Mouse (Mus musculus) adrenal gland, postnatal 36 days (tissue): ENCODE results near the gene Nedd4. TPM values are rescaled to one million over a fixed set of nuclear protein-coding genes. Genes with fewer than 3 reads are reported as not detected.
"Not testable (repeated sequence)": the region's sequence is repeated elsewhere in the genome, so short reads cannot be mapped to it uniquely, and the experiment has no call there.

Source experiments
- DNase-seq, 2 experiments: peaks; one replicate each; pipeline ENCODE4 v3.0.0; 2021; ENCODE audit warnings: mixed read lengths in 1 of 2
- long read RNA-seq, 2 experiments: library from polyadenylated mRNA; stranded (forward); transcript quantifications; one replicate each; pipeline ENCODE4 v2.0.0; 2021; ENCODE audit warnings: borderline sequencing depth in 2 of 2
- total RNA-seq, 2 experiments: library from RNA; stranded (reverse); gene quantifications; 2 replicates each; pipeline ENCODE4 v1.2.3; 2021

Nedd4 gene
- total RNA-seq, result 100 to 1,000 TPM; 431 to 435 TPM
- long read RNA-seq, experiment 1, full-length matches to known transcripts, result 82 of 141 reads
- long read RNA-seq, experiment 1, partial matches to known transcripts, result 39 of 141 reads
- long read RNA-seq, experiment 1, other reads (novel, unspliced or antisense), result 20 of 141 reads
- long read RNA-seq, experiment 2, full-length matches to known transcripts, result 32 of 47 reads
- long read RNA-seq, experiment 2, partial matches to known transcripts, result 5 of 47 reads
- long read RNA-seq, experiment 2, other reads (novel, unspliced or antisense), result 10 of 47 reads

DNA sequence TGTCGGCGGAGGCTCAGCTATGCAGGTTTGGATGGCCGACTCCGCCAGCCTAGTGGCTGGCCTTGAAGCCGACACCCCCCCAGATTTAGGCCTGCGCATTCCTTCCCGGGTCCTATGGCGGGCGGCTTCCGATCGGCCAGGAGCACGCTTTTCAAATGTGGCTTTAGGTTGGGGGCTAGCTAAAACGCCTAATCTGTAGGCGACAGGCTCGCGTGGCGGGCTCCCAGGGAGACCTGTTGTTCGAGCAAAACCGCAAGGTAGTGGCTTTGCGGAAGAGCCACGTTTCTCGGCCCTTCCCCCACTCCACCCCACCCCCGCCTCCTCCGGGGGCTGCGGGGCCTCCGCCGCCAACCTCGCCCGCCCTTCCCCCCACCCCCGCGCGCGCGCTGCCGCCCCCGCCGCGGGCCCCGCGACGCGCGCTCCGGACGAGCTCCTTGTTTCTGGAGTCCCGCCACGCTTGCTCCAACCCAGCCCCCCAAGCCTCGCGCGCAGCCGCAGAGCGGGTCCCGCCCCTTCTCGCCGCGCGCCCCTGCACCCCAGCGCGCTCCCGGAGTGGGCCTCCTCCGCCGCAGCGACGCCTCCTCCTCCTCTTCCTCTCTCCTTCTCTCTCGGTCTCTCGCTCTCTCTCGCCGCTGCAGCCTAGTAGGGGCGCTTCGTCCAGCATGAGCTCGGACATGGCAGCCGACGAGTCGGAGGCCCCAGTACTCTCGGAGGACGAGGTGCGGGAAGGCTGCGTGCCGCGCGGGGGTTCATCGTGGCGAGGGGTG lies at the start of gene Nedd4:
Gene Nedd4, plus strand, starts transcription at position 452 of the 767 bp plus-strand sequence.
- peak; percentile 98 for DNase-seq

GRCm38 (mm10) chr9:72613884-72614283 lies 48.3 kb upstream of the Nedd4 start:
- peak in 1 of 2 experiments; percentile 25 for DNase-seq

DNA sequence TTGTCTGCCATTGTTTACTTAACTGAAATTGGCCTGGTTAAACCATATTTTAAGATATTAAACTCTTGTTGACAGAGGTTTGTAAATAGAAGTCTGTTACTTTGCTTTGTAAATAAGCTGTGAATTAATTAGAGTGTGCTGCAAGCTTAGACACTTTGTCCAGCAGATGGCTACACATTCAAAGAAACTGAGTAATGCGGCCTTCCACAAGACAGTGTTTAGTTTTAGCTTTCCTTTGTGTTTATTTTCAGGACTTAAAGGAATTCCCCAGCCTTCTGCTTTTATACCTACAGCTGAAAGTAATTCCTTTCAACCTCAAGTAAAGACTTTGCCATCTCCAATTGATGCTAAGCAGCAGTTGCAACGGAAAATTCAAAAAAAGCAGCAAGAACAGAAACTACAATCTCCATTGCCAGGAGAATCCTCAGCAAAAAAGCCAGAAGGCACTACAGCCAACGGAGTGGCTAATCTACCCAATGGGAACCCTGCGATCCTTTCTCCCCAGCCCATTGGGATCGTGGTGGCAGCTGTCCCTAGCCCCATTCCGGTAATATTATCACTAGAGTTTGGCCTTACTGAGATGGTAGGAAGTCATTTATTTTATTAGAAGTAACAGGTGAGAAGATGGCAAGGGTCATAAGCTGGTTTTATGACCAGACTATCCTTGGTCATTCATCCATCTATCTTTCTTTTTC lies 47.2 kb upstream of the Nedd4 start:
- no peak for DNase-seq

- DNase-seq, result no peak
Measured at GRCm38 (mm10) chr9:72618037-72618436, 44.1 kb upstream of the Nedd4 start.

DNA sequence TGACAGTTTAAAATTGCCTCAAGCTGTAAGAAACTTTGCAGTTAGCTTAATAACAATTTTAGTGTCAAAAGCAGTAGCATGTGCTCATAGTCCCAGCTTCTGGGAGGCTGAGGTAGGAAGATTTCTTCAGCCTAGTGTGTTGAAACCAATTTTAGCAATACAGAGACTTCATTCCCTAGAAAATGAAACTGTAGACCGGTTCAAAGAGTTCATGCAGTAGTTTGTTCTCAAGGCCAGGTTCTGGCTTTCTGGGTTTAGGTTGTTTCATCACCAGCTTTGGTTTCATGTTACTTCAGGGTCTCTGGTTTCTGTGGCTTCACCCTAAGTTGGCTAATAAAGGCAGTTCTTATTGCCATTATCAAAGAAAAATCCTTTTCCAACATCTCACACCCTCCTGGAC lies 38.5 kb upstream of the Nedd4 start:
- DNase-seq, result no peak

GRCm38 (mm10) chr9:72627598-72627997 lies 34.5 kb upstream of the Nedd4 start:
- no peak for DNase-seq

- DNase-seq, result peak; percentile 26 to 45
Measured at GRCm38 (mm10) chr9:72628591-72628990, 33.6 kb upstream of the Nedd4 start.

DNA sequence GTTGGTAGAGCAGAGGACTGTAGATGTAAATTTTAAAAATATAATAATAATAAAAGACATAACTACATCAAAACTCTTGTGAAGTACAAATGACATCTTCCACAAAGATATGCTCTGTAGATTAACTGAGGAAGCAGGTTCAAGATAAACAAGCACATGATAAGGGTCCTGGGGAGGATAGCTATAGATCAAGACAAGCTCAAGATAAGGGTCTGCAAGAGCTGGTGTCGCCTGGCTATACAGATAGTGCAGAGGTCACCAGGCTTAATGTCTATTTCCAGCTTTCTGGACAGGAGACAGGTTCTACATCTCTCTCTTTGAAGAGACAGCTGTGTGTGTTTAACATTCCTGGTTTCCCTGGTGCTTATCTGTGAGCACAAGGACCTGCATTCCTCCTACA lies 29.9 kb upstream of the Nedd4 start:
- no peak for DNase-seq

DNA sequence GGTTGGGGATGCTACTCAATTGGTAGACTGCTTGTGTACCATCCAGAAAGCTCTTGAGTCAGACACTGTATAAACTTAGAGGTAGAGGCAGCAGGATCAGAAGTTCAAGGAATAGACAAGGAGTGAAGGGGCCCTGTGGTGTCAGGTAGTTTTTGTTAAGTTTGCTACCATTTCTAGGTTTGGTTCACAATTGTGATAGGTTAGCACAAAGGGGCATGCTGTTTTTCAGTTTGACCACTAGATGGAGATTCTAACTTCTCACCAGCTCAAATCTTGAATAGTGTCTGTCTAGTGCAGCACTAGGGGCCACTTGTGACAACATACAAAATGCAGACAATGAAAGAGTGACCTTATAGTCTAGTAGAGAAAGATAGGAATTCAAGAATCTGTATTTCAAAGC lies 27.0 kb upstream of the Nedd4 start:
- no peak for DNase-seq

DNA sequence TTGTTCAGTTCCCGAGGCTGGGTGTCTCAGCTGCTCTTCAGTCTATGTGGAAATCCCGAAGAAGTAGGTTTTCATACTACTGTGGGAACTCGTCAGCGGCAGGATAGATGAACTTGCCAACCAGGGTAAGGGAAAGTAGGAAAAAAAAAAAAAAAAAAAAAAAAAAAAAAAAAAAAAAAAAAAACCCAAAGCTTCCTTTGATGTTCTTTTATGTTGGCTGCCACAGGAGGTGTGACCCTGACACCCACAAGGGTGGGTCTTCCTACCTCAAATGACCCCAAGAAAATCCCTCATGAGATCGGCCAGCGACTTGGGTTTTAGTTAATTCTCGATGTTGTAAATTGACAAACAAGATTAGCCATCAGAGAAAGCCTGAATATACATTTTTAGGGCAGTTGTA lies 25.6 kb upstream of the Nedd4 start:
- DNase-seq, result no peak

DNA sequence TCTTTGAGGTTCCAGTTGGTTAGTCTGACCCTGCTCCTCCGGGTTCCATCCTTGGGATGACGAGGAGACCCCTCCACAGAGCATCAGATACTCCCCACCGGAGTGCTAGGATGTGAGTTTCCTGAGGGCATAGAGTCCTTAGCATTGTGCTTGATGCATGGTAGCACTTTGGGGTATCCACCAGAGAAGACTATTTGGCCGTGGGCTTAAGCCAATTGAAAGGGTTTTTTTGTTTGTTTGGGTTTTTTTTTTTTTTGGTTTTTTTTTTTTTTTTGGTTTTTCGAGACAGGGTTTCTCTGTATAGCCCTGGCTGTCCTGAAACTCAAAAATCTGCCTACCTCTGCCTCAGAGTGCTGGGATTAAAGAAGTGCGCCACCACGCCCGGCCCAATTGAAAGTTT lies 24.9 kb upstream of the Nedd4 start:
- no peak for DNase-seq

DNA sequence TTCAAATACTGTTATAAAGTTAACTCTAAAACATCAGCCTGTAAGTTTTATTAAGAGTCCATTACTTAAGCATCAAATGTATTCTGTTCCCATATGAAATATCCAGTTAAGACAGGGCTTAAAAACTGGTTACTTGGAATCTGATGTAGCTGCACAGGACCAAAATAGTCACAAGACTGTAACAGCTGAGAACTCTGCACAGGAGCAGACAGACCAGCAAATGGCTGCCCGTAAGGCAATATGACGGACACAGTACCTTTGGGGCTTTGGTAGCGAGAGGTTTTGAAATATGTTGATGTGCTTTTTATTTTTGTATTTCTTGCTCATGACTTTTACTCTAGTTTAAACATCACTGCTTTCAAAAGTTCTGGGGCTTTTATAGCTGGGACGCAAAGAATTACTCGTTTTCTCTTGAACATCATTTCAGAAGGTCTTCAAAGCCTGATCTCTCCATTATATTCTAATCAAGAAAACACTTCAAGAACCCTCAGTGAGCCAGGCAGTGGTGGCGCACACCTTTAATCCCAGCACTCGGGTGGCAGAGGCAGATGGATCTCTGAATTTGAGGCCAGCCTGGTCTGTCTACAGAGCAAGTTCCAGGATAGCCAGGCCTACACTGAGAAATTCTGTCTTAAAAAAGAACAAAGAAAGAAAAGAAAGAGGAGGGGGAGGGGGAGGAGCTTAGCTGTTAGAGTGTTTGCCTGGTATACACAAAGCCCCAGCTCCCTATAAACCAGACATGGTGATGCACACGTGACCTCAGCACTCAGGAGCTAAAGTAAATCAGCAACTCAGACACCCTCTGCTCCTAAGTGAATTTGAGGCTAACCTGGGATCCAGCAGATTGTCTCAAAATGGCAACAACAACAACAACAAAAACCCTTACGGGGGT lies 22.9 kb upstream of the Nedd4 start:
- no peak for DNase-seq

DNA sequence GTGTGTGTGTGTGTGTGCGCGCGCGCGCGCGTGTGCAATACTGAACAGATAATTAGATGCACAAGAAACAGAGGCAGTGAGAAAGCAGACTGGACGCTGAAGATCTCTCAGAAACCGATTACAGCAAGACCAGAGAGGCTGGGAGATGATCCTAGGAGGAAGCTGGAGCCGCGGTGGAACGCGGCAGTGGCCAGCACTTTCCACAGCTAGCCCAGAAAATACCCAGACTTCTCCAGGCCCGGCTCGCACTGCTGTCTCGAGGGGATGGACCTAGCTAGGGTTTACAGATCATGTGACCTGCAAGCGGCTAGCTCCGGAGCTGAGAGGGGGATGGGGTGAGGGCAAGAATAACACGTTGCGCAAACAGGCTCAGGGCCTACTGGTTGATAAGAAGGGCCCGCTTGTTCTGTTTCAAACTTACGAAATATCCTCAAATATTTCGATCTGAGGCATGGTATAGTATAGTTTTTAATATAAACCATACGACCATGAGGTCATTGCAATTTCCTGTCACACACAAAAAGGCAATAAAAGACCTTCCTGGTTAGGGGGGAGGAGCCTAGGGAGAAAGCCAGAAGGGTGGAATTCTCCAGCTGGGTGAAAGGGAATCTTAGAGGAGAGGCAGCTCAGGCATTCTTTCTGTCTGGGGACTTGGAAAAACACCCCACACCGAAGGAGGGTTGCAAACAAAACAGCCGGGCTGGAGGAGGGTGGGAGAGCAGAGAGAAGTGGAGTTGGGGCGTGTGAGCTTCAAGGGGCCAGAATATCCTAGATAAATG lies 22.1 kb upstream of the Nedd4 start:
- DNase-seq, result peak; percentile 89 to 90

DNA sequence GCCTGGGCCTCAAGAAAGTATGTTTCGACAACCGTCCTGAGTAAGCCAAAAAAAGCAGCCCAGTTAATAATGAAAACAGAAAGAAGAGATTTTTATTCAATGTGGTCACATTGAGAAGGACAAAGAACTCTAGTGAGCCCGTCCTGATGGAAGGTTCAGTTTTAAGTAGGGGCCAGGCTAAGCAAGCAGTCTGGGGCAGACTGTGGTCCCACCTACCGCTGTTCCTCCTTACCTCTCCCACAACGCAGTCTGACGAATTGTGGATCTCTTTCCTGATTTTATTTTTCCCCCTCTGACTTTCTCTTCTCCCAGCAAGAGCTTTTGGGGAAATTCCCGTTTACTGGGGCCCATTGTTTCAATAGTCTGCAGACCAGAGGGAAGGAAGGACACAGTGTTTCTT lies 21.5 kb upstream of the Nedd4 start:
- no peak for DNase-seq

DNA sequence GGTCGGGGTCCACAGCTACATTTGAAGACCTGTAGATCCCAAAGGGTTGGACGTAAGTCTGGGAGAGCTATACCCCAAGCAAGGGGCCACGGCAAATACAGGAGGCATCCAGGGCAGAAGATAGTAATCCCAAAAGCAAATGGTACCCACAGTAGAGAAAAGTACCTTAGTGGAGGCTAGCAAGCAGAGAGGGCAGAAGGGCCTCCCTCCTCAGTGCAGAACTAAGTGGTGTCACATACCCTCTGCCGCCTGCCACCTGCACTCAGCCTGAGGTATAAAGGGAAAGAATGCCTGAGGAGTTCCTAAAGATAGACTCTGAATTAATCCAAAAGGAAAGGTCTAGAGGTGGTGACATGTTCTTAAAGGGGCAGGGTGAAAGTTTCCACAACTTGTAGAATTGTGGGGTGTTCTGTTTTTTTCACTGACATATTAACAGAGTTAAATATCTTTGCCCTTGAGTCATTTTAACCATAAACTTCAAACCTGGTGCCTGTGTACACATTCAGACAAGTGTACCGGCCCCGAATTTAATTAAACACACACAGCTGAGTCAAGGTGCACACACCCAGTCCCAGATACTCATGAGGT lies 21.0 kb upstream of the Nedd4 start:
- no peak for DNase-seq

DNA sequence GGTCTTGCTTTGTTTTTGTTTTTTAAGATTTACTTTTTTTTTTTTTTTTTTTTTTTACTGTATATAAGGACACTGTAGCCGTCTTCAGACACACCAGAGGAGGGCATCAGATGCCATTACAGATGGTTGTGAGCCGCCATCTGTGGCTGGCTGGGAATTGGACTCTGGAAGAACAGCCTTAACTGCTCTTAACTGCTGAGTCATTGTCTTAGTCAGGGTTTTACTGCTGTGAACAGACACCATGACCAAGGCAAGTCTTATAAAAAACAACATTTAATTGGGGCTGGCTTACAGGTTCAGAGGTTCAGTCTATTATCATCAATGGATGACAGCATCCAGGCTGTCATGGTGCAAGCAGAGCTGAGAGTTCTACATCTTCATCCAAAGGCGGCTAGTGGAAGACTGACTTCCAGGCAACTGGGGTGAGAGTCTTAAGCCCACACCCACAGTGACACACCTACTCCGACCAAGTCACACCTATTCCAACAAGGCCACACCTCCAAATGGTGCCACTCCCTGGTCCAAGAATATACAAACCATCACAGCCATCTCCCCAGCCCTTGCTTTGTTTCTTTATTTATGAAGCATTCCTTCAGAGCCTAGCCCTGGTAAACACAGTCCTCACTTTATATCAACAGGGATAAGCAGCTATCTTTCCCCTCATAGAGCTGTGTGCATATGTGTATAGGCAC lies 19.2 kb upstream of the Nedd4 start:
- DNase-seq, result not testable (repeated sequence)

DNA sequence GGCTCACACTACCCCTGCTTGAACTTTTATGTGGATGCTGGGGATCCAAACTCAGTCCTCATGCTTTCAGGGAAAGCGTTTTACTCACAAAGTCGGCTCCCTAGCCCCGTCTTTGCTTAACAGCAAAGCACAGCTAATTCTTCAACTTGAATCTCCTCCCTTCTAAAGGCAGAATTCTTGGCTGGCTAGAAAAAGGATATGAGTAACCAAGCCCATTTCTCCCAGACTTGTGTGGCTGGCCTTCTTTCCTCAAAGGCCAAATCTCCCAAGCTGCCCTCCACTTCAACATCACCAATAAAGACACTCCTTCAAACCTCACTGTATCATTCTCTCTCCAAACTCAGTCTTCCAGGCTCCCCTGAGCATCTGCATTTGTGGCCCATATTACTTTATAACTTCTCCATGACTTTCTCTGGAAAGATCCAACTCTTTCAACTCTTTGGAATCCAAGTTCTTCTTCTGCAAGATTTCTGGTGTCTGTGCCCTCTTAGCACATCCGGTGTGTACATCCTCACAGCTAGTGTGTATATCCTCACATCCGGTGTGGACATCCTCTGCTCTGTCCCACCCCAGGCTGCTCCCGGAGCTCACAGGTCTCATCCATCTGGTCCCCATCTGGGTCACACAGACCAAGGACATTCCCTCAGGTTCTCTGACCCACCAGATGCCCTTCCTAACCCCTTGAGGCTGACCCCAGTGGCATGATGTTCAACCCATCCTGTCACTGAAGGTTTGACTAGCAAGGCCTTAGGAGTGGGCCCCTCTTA lies 18.3 kb upstream of the Nedd4 start:
- DNase-seq, result no peak

GRCm38 (mm10) chr9:72644418-72645110 lies 17.6 kb upstream of the Nedd4 start:
- no peak for DNase-seq

DNA sequence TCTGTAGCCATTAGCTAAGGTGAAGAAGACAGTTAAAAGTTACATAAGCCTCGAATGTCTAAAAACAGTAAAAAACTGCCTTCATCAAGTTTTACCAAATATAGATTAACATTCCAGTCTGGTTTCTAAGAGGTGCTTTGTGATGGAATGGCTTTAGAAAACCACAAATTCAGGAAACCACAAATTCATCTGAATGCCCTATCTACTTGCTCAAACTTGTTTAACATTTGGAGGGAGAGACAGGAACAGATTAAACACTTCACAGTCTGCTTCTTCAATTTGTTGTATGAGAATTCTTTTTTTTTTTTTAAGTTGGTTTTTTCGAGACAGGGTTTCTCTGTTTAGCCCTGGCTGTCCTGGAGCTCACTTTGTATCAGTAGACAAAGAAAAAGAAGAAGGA lies 12.4 kb upstream of the Nedd4 start:
- DNase-seq, result no peak
